10 mouse cellular contexts compared by ENCODE assay signal in genomic region chr8:123150737-123151171, GRCm38 (mm10). TPM values are rescaled to one million over a fixed set of nuclear protein-coding genes. Genes with fewer than 3 reads are reported as not detected.
DNase-seq lines count a peak whose midpoint lies in the region; ATAC-seq lines count a peak whose summit lies in the region.
"Had no signal": no experiment of that assay in that cellular context is flagged by ENCODE, and none has a peak within 500 bp of the region (broad histone marks: within the 10 kb centered on the region; RNA-seq: fewer than 3 reads in every experiment).

No protein-coding gene starts in this region.

- H3K4me3 ChIP-seq in heart, embryonic 12.5 days: no peak overlapping the region
- H3K4me3 ChIP-seq in heart, embryonic 11.5 days (ENCODE audit: low read depth, low read length): no peak overlapping the region
- H3K4me3 ChIP-seq: midbrain, embryonic 12.5 days had no signal

- H3K9me3 ChIP-seq in heart, embryonic 12.5 days (replicated peaks): 0 out of 2 replicates have a peak, but pooled peaks cover 3% of the 10 kb centered on the region
- no peaks in the 10 kb centered on the region for H3K9me3 ChIP-seq in heart, embryonic 11.5 days (replicated peaks; ENCODE audit: control insufficient read depth, low read length)
- H3K9me3 ChIP-seq: midbrain, embryonic 12.5 days had no signal

- 63% methylated on average over 9 of the region's 9 CpGs for WGBS in heart, embryonic 12.5 days
- 58% methylated on average over 9 of the region's 9 CpGs for WGBS in heart, embryonic 11.5 days (ENCODE audit: insufficient replicate concordance)

- no peak overlapping the region for H3K9ac ChIP-seq in heart, embryonic 12.5 days
- H3K9ac ChIP-seq in heart, embryonic 11.5 days (ENCODE audit: low read depth, low read length): no peak overlapping the region
- H3K9ac ChIP-seq: midbrain, embryonic 12.5 days had no signal

- no peaks in the 10 kb centered on the region for H3K27me3 ChIP-seq in heart, embryonic 12.5 days (replicated peaks)
- no peaks in the 10 kb centered on the region for H3K27me3 ChIP-seq in heart, embryonic 11.5 days (ENCODE audit: control insufficient read depth, insufficient read depth, low read length)
- H3K27me3 ChIP-seq: midbrain, embryonic 12.5 days had no signal

- DNase-seq in right cerebral cortex, adult 18-20 months: peak; percentile 48
- DNase-seq in right cerebral cortex, postnatal 4 days: no peak
- peak; percentile 56 for DNase-seq in layer of hippocampus, adult 9-11 months
- peak; percentile 32 for DNase-seq in yolk sac, embryonic 10.5 days (ENCODE audit: low spot score)
- DNase-seq in B cell, adult 2 months: no peak
- DNase-seq in natural killer cell, adult 2 months (ENCODE audit: low spot score in 2 of 2): no peak

- no peaks in the 10 kb centered on the region for H3K36me3 ChIP-seq in heart, embryonic 12.5 days
- H3K36me3 ChIP-seq in heart, embryonic 11.5 days (ENCODE audit: control insufficient read depth, insufficient read depth, low read length): no peaks in the 10 kb centered on the region
- H3K36me3 ChIP-seq: midbrain, embryonic 12.5 days had no signal

- H3K4me1 ChIP-seq in heart, embryonic 12.5 days (replicated peaks): peaks cover 1% of the 10 kb centered on the region
- peaks cover 3% of the 10 kb centered on the region; the same call in 1 of the 2 replicates for H3K4me1 ChIP-seq in heart, embryonic 11.5 days (ENCODE audit: control insufficient read depth, insufficient read depth, low read length)
- H3K4me1 ChIP-seq: midbrain, embryonic 12.5 days had no signal

- no peak overlapping the region for H3K4me2 ChIP-seq in heart, embryonic 12.5 days
- H3K4me2 ChIP-seq in heart, embryonic 11.5 days: no peak overlapping the region
- H3K4me2 ChIP-seq: midbrain, embryonic 12.5 days had no signal

- ATAC-seq in heart, embryonic 12.5 days (ENCODE audit: insufficient number of reproducible peaks, low FRiP score): peak; percentile 62
- ATAC-seq in heart, embryonic 11.5 days (replicated peaks; ENCODE audit: insufficient number of reproducible peaks, low FRiP score, low TSS enrichment): no peak
- ATAC-seq: hindbrain, postnatal 0 days had no signal

- no peak overlapping the region for H3K27ac ChIP-seq in heart, embryonic 12.5 days (ENCODE audit: poor library complexity, severe bottlenecking)
- H3K27ac ChIP-seq in heart, embryonic 11.5 days (ENCODE audit: low read depth, low read length): no peak overlapping the region
- H3K27ac ChIP-seq: hindbrain, postnatal 0 days; midbrain, embryonic 12.5 days had no signal

RNA-seq across cellular contexts. Expression of gene Sult5a1, which starts 7.4 kb away (rescaled TPM):
- polyA plus RNA-seq in heart, embryonic 12.5 days (2016; fragmentation: Nextera tagmentation; extraction: Ambion mirVana): 5.4 and 5.8 TPM in 2 replicates
- polyA plus RNA-seq in heart, embryonic 11.5 days (2014; fragmentation: Nextera tagmentation; extraction: Ambion mirVana): 6.6 and 8.1 TPM in 2 replicates

RNA-seq across cellular contexts. Expression of gene Cpne7, which starts 33.6 kb away (rescaled TPM):
- 0.18 and 0.24 TPM in 2 replicates for polyA plus RNA-seq in heart, embryonic 12.5 days (2016; fragmentation: Nextera tagmentation; extraction: Ambion mirVana)
- 0.27 and 0.31 TPM in 2 replicates for polyA plus RNA-seq in heart, embryonic 11.5 days (2014; fragmentation: Nextera tagmentation; extraction: Ambion mirVana)

RNA-seq across cellular contexts. Expression of gene Dpep1, which starts 35.3 kb away (rescaled TPM):
- polyA plus RNA-seq in heart, embryonic 12.5 days (2016; fragmentation: Nextera tagmentation; extraction: Ambion mirVana): 2.5 and 2.8 TPM in 2 replicates
- 1.0 and 1.3 TPM in 2 replicates for polyA plus RNA-seq in heart, embryonic 11.5 days (2014; fragmentation: Nextera tagmentation; extraction: Ambion mirVana)

RNA-seq across cellular contexts. Expression of gene Rpl13, which starts 48.6 kb away (rescaled TPM):
- polyA plus RNA-seq in heart, embryonic 12.5 days (2016; fragmentation: Nextera tagmentation; extraction: Ambion mirVana): 1,041 and 1,045 TPM in 2 replicates
- 1,217 and 1,331 TPM in 2 replicates for polyA plus RNA-seq in heart, embryonic 11.5 days (2014; fragmentation: Nextera tagmentation; extraction: Ambion mirVana)

Comparison
In these comparisons a context has a peak if more than half of its experiments do, and no peak if none do; other contexts are left out.
1. DNase-seq: peak in right cerebral cortex, adult 18-20 months (single experiment), layer of hippocampus, adult 9-11 months (single experiment) and yolk sac, embryonic 10.5 days (single experiment); none in right cerebral cortex, postnatal 4 days (single experiment), B cell, adult 2 months (0 of 2) and natural killer cell, adult 2 months (0 of 2).